Mouse (Mus musculus) cortical plate, adult 2 months (tissue): ENCODE data around the gene Atf6b.

ENCODE experiments used
- CTCF ChIP-seq: fragments of 200-500 bp; IDR thresholded peaks from 2 replicates; pipeline ENCODE4 v1.5.1; 2011; ENCODE audit warnings: mild to moderate bottlenecking, control low read depth, low read length; ENCODE audit not compliant: insufficient read depth; ENCODE audit errors: extremely low read depth
- POLR2A ChIP-seq: fragments of 200-500 bp; IDR thresholded peaks from 2 replicates; pipeline ENCODE4 v1.6.1; 2011; ENCODE audit warnings: mild to moderate bottlenecking, low read length, control low read depth; ENCODE audit not compliant: insufficient read depth; ENCODE audit errors: extremely low read depth

- no peak for TF ChIP-seq CTCF
- TF ChIP-seq POLR2A = no peak
Observed at GRCm38 (mm10) chr17:34658591-34658990, 11.6 kb downstream of the Atf6b start.
